Mouse (Mus musculus) G1E (cell line): ENCODE results near the gene Prelid3b. TPM values are rescaled to one million over a fixed set of nuclear protein-coding genes. Genes with fewer than 3 reads are reported as not detected.
A peak's percentile ranks its signal among the peaks of the same experiment; 100 is the strongest.

Experiments used
- ATAC-seq: 2 replicates; pipeline ENCODE4 v1.8.0; 2016; ENCODE audit warnings: mild to moderate bottlenecking; ENCODE audit not compliant: insufficient number of reproducible peaks, poor library complexity, low FRiP score, severe bottlenecking; ENCODE audit errors: extremely low read depth
- DNase-seq: peaks from one replicate; pipeline ENCODE4 v3.0.0; 2012; ENCODE audit warnings: low spot score
- H3K27me3 ChIP-seq: 2 replicates; pipeline ENCODE4 v1.6.1; 2012; ENCODE audit warnings: mild to moderate bottlenecking, low read length, inconsistent platforms; ENCODE audit not compliant: insufficient read depth
- H3K36me3 ChIP-seq: replicated peaks from 2 replicates; pipeline ENCODE3; 2012; ENCODE audit warnings: mild to moderate bottlenecking, inconsistent platforms
- H3K4me1 ChIP-seq: 2 replicates; pipeline ENCODE4 v1.6.1; 2012; ENCODE audit warnings: low read depth, low read length, inconsistent platforms, mixed read lengths; ENCODE audit not compliant: insufficient read depth
- H3K4me3 ChIP-seq: 2 replicates; pipeline ENCODE4 v1.5.1; 2012; ENCODE audit warnings: low read depth, mild to moderate bottlenecking, inconsistent platforms, low read length, moderate library complexity, mixed read lengths
- H3K9me3 ChIP-seq: replicated peaks from 2 replicates; pipeline ENCODE4 v1.6.1; 2012; ENCODE audit warnings: inconsistent platforms
- CTCF ChIP-seq: IDR thresholded peaks from 2 replicates; pipeline ENCODE4 v1.5.1; 2012; ENCODE audit warnings: low read depth, low read length, inconsistent platforms, mixed read lengths
- GATA1 ChIP-seq: IDR thresholded peaks from 2 replicates; pipeline ENCODE4 v1.6.1; 2012; ENCODE audit warnings: borderline replicate concordance, low read length, inconsistent platforms, mixed read lengths
- GATA2 ChIP-seq: IDR thresholded peaks from 2 replicates; pipeline ENCODE4 v1.6.1; 2012; ENCODE audit warnings: low read depth, low read length, inconsistent platforms, borderline replicate concordance
- POLR2AphosphoS5 ChIP-seq: IDR thresholded peaks from 2 replicates; pipeline ENCODE4 v1.6.1; 2012; ENCODE audit warnings: low read depth, low read length, inconsistent platforms; ENCODE audit not compliant: insufficient replicate concordance
- TAL1 ChIP-seq: conservative IDR thresholded peaks from 2 replicates; pipeline ENCODE4 v1.6.1; 2012; ENCODE audit warnings: low read depth, low read length, inconsistent platforms, mixed read lengths
- polyA plus RNA-seq: library from polyadenylated mRNA; stranded (reverse); fragments of >175 nt; gene quantifications from 2 replicates; pipeline ENCODE4 v1.2.3, GENCODE M21; 2012
- total RNA-seq, 2 experiments: library from RNA; stranded (forward) in 1 of 2; stranded (reverse) in 1 of 2; fragments of 200-1000 nt in 1 of 2; fragments of >200 nt in 1 of 2; fragmentation: Nextera tagmentation in 1 of 2; gene quantifications; 2 replicates each; pipeline ENCODE4 v1.2.3; 2014 to 2017

The Prelid3b gene
- total and polyA plus RNA-seq, 3 experiments, result 57.8 to 165 (median 88.7) TPM

- DNase-seq, result no peak
- Histone ChIP-seq H3K4me3 (no peak overlapping the region), H3K9me3 (no peaks in the 10 kb centered on the region), H3K27me3 (no peaks in the 10 kb centered on the region), H3K36me3 (peaks cover 84% of the 10 kb centered on the region), H3K4me1 (0 out of 2 replicates have a peak, but pooled peaks cover 3% of the 10 kb centered on the region)
- ATAC-seq, result no peak
- TF ChIP-seq GATA2 (no peak), GATA1 (no peak), POLR2AphosphoS5 (no peak), TAL1 (no peak), CTCF (no peak)
These were observed 44.6 kb downstream of the Prelid3b start for GRCm38 (mm10) chr2:174428076-174428835.

GRCm38 (mm10) chr2:174426856-174427255 lies 46.0 kb downstream of the Prelid3b start:
- no peak for ATAC-seq
- H3K36me3 ChIP-seq, result peaks cover 88% of the 10 kb centered on the region
- TF ChIP-seq POLR2AphosphoS5, result no peak
- no peak for TF ChIP-seq GATA1
- TF ChIP-seq CTCF, result no peak
- TF ChIP-seq TAL1, result no peak
- TF ChIP-seq GATA2, result no peak
- H3K4me3 ChIP-seq, result no peak overlapping the region
- no peaks in the 10 kb centered on the region for H3K9me3 ChIP-seq
- no peak for DNase-seq
- no peaks in the 10 kb centered on the region for H3K27me3 ChIP-seq
- H3K4me1 ChIP-seq, result 0 out of 2 replicates have a peak, but pooled peaks cover 3% of the 10 kb centered on the region

DNA sequence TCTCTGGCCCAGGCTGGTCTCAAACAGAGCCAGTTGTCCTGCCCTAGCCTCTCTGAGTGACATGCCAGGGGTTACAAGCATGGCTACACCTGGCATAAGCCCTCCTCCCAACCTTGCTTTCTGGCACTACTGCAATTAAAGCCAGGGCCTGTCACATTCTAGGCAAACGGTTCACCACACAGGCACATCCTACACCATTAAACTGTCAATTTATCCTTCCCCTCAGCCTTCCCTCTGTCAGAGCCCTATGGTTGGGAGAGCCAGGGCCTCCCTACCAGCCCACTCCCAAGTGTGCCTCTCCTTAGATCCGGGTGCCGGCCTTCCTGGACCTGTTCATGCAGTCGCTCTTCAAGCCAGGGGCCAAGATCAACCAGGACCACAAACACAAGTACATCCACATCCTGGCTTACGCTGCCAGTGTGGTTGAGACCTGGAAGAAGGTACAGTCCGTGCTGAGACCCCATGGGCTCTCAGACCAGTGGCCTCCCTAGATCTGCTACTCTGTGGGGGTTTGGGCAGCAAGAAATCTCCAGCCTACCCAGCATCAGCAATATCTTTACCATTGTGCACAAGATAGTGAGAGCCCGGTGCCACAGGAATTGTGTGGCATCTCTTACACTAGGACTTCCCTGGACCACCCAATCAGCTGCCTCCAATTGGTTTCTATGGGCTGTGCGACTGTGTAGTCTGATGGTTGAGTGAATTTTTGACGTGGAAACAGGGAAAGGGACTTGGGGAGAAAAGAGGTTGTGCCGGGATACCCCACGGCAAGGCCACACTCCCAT lies 48.4 kb downstream of the Prelid3b start:
- H3K27me3 ChIP-seq, result no peaks in the 10 kb centered on the region
- ATAC-seq, result no peak
- peaks cover 100% of the 10 kb centered on the region for H3K36me3 ChIP-seq

GRCm38 (mm10) chr2:174421107-174421506 lies 51.8 kb downstream of the Prelid3b start:
- ATAC-seq, result no peak
- H3K4me3 ChIP-seq, result no peak overlapping the region
- peaks cover 92% of the 10 kb centered on the region for H3K36me3 ChIP-seq

More for the DNA sequence above, 48.4 kb downstream of the Prelid3b start:
- no peak for DNase-seq
- Histone ChIP-seq H3K4me3 (no peak overlapping the region), H3K9me3 (no peaks in the 10 kb centered on the region), H3K4me1 (0 out of 2 replicates have a peak, but pooled peaks cover 3% of the 10 kb centered on the region)
- TF ChIP-seq TAL1 (no peak), POLR2AphosphoS5 (no peak), GATA2 (no peak), CTCF (no peak), GATA1 (no peak)

DNA sequence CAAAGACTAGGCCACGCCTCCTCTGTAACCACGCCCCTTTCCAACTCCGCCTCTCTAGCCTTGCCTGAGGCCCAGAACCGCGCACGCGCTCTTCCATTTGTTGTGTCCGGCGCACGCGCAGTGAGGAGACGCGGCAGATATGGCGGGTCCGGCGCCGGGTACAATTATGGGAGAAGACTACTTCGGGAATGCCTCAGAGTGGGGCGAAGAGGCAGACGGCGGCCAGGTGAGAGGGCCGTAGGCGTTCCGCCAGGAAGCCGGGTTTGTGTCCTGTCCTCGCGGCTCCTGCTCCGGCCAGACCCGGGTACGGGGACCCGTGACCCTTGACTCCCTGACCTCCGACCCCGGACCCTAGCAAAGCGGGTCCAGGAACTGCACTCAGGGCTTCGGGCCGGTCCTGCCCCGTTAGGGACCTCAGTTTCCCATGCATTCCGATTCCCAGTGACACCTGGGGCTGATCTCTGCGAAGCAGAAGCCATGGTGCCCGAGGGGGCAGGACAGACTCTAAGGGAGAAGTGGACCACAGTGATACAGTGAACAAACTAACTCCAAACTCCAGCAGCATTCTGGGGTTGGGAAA lies 57.1 kb downstream of the Prelid3b start, which contains the start of gene Nelfcd:
Gene Nelfcd, plus strand, starts transcription at position 74 of the 580 bp plus-strand sequence.
- ATAC-seq, result peak; percentile 93
- H3K4me1 ChIP-seq, result peaks cover 19% of the 10 kb centered on the region

More at GRCm38 (mm10) chr2:174421107-174421506, 51.8 kb downstream of the Prelid3b start:
- Histone ChIP-seq H3K27me3 (no peaks in the 10 kb centered on the region), H3K4me1 (peaks cover 19% of the 10 kb centered on the region), H3K9me3 (no peaks in the 10 kb centered on the region)
- DNase-seq, result no peak
- TF ChIP-seq GATA1, result no peak
- TF ChIP-seq POLR2AphosphoS5, result no peak
- TF ChIP-seq TAL1, result no peak

More for the DNA sequence above, 57.1 kb downstream of the Prelid3b start, which contains the start of gene Nelfcd:
- Histone ChIP-seq H3K4me3 (peak within 1 kb of the TSS; percentile 97), H3K9me3 (no peaks in the 10 kb centered on the region), H3K36me3 (peaks cover 39% of the 10 kb centered on the region), H3K27me3 (peaks cover 14% of the 10 kb centered on the region)
- peak; percentile 92 for DNase-seq
- no peak for TF ChIP-seq TAL1
- no peak for TF ChIP-seq GATA2
- TF ChIP-seq GATA1, result no peak
- no peak for TF ChIP-seq POLR2AphosphoS5
- no peak for TF ChIP-seq CTCF

Other genes starting within 250 kb of the Prelid3b start
- 1,040 and 1,097 TPM in 2 replicates for gene Gnas, start 188.8 kb downstream of the Prelid3b start, total RNA-seq (2014; fragmentation: Nextera tagmentation)
- 452 and 490 TPM in 2 replicates for gene Gnas, start 188.8 kb downstream of the Prelid3b start, total RNA-seq (2017)
- 935 and 1,094 TPM in 2 replicates for gene Gnas, start 188.8 kb downstream of the Prelid3b start, polyA plus RNA-seq
- not detected in 2 replicates for gene Gm20721, start 126.4 kb downstream of the Prelid3b start, total RNA-seq (2014; fragmentation: Nextera tagmentation)
- gene Gm20721, start 126.4 kb downstream of the Prelid3b start, total RNA-seq (2017), result 8.6 and 9.0 TPM in 2 replicates
- 0.99 and 1.3 TPM in 2 replicates for gene Gm20721, start 126.4 kb downstream of the Prelid3b start, polyA plus RNA-seq
- gene Nelfcd, start 57.3 kb downstream of the Prelid3b start, total RNA-seq (2014; fragmentation: Nextera tagmentation), result 29.6 and 44.9 TPM in 2 replicates
- gene Nelfcd, start 57.3 kb downstream of the Prelid3b start, total RNA-seq (2017), result 43.6 and 47.4 TPM in 2 replicates
- 45.0 and 51.7 TPM in 2 replicates for gene Nelfcd, start 57.3 kb downstream of the Prelid3b start, polyA plus RNA-seq
- 13.5 and 24.8 TPM in 2 replicates for gene Ctsz, start 34.0 kb downstream of the Prelid3b start, total RNA-seq (2014; fragmentation: Nextera tagmentation)
- gene Ctsz, start 34.0 kb downstream of the Prelid3b start, total RNA-seq (2017), result 27.1 and 32.5 TPM in 2 replicates
- 21.4 and 22.1 TPM in 2 replicates for gene Ctsz, start 34.0 kb downstream of the Prelid3b start, polyA plus RNA-seq
- gene Tubb1, start 22.4 kb downstream of the Prelid3b start, total RNA-seq (2014; fragmentation: Nextera tagmentation), result not detected in 2 replicates
- gene Tubb1, start 22.4 kb downstream of the Prelid3b start, total RNA-seq (2017), result 0.05 and 0.12 TPM in 2 replicates
- not detected in 2 replicates for gene Tubb1, start 22.4 kb downstream of the Prelid3b start, polyA plus RNA-seq
- gene Atp5e, start 9.0 kb downstream of the Prelid3b start, total RNA-seq (2014; fragmentation: Nextera tagmentation), result 21.2 and 28.5 TPM in 2 replicates
- gene Atp5e, start 9.0 kb downstream of the Prelid3b start, total RNA-seq (2017), result 38.8 and 43.7 TPM in 2 replicates
- 2.6 and 3.1 TPM in 2 replicates for gene Atp5e, start 9.0 kb downstream of the Prelid3b start, polyA plus RNA-seq
- gene Zfp831, start 170.5 kb upstream of the Prelid3b start, total RNA-seq (2014; fragmentation: Nextera tagmentation), result not detected in 2 replicates
- 0.06 and 0.11 TPM in 2 replicates for gene Zfp831, start 170.5 kb upstream of the Prelid3b start, total RNA-seq (2017)
- gene Zfp831, start 170.5 kb upstream of the Prelid3b start, polyA plus RNA-seq, result not detected in 2 replicates